Mouse (Mus musculus) midbrain, embryonic 11.5 days (tissue): ENCODE measurements at regions not wholly inside any gene's neighbourhood (a gene's known extent, or its start where the extent isn't known, plus 50 kb on each side); places are given as distances from the start of the nearest gene placed in this dataset.
A peak's percentile ranks its signal among the peaks of the same experiment; 100 is the strongest.

Experiments
- ATAC-seq: fragments of 200-750 bp; cut with Nextera tagmentation; 2 replicates; pipeline ENCODE4 v1.8.0; 2017; ENCODE audit warnings: moderate TSS enrichment, moderate library complexity; ENCODE audit not compliant: low FRiP score
- DNase-seq: peaks from one replicate; pipeline ENCODE4 v3.0.0; 2015; ENCODE audit warnings: low spot score; ENCODE audit errors: missing footprints
- H3K27ac ChIP-seq: fragments of 300-500 bp; sonication (generic); 2 replicates; pipeline ENCODE4 v1.5.1; 2014; ENCODE audit warnings: low read depth, low read length
- H3K27me3 ChIP-seq: fragments of 300-500 bp; sonication (generic); 2 replicates; pipeline ENCODE4 v1.6.1; 2014; ENCODE audit warnings: mild to moderate bottlenecking, low read length, moderate library complexity, mixed read lengths; ENCODE audit not compliant: control insufficient read depth, insufficient read depth
- H3K36me3 ChIP-seq: fragments of 300-500 bp; sonication (generic); 2 replicates; pipeline ENCODE4 v1.6.1; 2014; ENCODE audit warnings: mild to moderate bottlenecking, low read length, moderate library complexity, mixed read lengths; ENCODE audit not compliant: control insufficient read depth, insufficient read depth
- H3K4me1 ChIP-seq: fragments of 300-500 bp; sonication (generic); 2 replicates; pipeline ENCODE4 v1.6.1; 2014; ENCODE audit warnings: low read length; ENCODE audit not compliant: control insufficient read depth, insufficient read depth
- H3K4me2 ChIP-seq: fragments of 300-500 bp; sonication (generic); 2 replicates; pipeline ENCODE4 v1.6.1; 2014; ENCODE audit warnings: mild to moderate bottlenecking, moderate library complexity
- H3K4me3 ChIP-seq: fragments of 300-500 bp; sonication (generic); 2 replicates; pipeline ENCODE4 v1.5.1; 2014; ENCODE audit warnings: low read depth, low read length
- H3K9ac ChIP-seq: fragments of 300-500 bp; sonication (generic); 2 replicates; pipeline ENCODE4 v1.6.1; 2014; ENCODE audit warnings: low read length
- H3K9me3 ChIP-seq: fragments of 300-500 bp; sonication (generic); 2 replicates; pipeline ENCODE4 v1.6.1; 2016; ENCODE audit warnings: low read length; ENCODE audit not compliant: control insufficient read depth
- WGBS: fragments of 180-500 bp; shearing (Covaris S2); extraction: QIAGEN DNeasy Blood & Tissue Kit; methylation state at CpG from one replicate; pipeline ENCODE4 v1.1.7; 2014; 5-methylcytosine and 5-hydroxymethylcytosine counted together

DNA sequence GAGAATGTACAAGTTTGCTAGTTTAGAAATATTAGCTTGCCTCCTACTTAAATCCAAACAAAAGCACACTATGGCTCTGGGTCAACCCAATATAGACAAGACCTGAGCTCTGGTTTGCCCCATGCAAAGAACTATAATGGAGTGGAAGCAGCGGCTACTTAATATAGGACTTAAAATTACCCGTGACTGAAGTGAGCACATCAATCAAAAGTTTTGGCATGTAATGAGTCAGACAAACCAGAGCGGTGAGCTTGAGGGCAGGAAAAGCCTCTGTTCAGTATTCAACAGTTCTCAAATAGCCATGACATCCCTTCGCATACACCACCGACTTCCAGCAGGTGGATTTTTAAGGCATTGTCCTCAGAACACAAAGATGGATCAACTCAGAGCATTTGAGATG lies 842.4 kb upstream of the Epha7 start:
- no peaks in the 10 kb centered on the region for H3K36me3 ChIP-seq
- no peak overlapping the region for H3K9ac ChIP-seq
- H3K27me3 ChIP-seq = peaks cover 8% of the 10 kb centered on the region
- H3K4me3 ChIP-seq = no peak overlapping the region
- ATAC-seq (peak; percentile 82), DNase-seq (no peak)
- no peak overlapping the region for H3K4me2 ChIP-seq
- WGBS = 17% methylated on average over 5 of the region's 5 CpGs
- no peaks in the 10 kb centered on the region for H3K9me3 ChIP-seq
- H3K4me1 ChIP-seq = peaks cover 5% of the 10 kb centered on the region; the same call in 1 of the 2 replicates
- no peak overlapping the region for H3K27ac ChIP-seq

DNA sequence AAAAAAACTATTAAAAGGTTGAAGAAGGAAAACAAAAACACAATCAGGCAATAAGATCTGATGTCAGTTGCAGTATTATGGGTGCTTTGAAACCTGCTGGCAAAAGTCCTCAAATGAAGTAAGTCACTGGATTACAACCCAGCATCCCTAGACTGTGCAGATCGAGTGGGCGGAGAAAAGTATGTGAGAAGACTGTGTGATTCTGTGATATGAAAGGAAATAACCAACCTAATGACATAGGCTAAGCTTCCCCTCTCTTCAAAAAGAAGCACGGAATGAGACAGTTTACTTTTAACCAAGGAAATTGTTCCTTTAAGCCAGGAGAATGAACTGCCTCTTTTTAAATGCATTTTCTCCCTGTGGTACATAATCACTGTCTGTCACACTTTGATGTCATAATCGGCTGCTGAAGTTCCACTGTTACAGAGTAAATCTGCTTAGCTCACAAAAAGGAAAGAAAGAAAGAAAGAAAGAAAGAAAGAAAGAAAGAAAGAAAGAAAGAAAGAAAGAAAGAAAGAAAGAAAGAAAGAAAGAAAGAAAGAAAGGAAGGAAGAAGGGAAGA lies 833.6 kb upstream of the Epha7 start:
- ATAC-seq (peak; percentile 70), DNase-seq (no peak)
- Histone ChIP-seq H3K4me1 (no peaks in the 10 kb centered on the region), H3K4me3 (no peak overlapping the region), H3K36me3 (no peaks in the 10 kb centered on the region), H3K27ac (no peak overlapping the region), H3K4me2 (no peak overlapping the region), H3K27me3 (peaks cover 21% of the 10 kb centered on the region; the same call in 1 of the 2 replicates), H3K9ac (no peak overlapping the region), H3K9me3 (no peaks in the 10 kb centered on the region)
- WGBS = 26% methylated on average over 4 of the region's 4 CpGs

DNA sequence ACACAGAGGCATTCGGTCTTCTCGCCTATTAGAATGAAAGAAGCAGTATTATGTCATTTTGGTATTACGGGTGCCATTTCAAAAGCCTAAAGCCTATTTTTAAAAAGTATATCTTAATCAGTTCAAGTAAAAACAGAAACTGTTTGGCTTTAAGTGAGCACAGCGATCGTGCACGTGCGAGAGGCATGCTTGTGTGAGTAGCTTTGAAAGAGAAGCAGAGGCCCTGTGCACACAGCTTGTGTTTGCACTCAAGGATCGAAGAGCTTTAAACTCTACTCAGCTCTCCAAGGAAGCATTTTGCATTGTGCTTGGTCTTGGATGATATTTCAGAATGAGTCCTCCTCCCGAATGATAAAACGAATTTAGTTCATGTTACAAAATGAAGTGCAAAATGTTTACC lies 833.1 kb upstream of the Epha7 start:
- no peak overlapping the region for H3K9ac ChIP-seq
- H3K27me3 ChIP-seq = peaks cover 25% of the 10 kb centered on the region
- no peaks in the 10 kb centered on the region for H3K4me1 ChIP-seq
- DNase-seq (no peak), ATAC-seq (peak; percentile 78)
- WGBS = 23% methylated on average over 10 of the region's 10 CpGs
- no peaks in the 10 kb centered on the region for H3K9me3 ChIP-seq
- no peak overlapping the region for H3K4me3 ChIP-seq
- H3K27ac ChIP-seq = no peak overlapping the region
- no peak overlapping the region for H3K4me2 ChIP-seq
- H3K36me3 ChIP-seq = no peaks in the 10 kb centered on the region

- Histone ChIP-seq H3K36me3 (no peaks in the 10 kb centered on the region), H3K27me3 (peaks cover 30% of the 10 kb centered on the region), H3K9ac (no peak overlapping the region), H3K4me3 (no peak overlapping the region), H3K9me3 (no peaks in the 10 kb centered on the region), H3K4me2 (no peak overlapping the region), H3K27ac (no peak overlapping the region), H3K4me1 (no peaks in the 10 kb centered on the region)
- 71% methylated on average over 3 of the region's 3 CpGs for WGBS
- DNase-seq = no peak
- ATAC-seq = no peak
These were observed 831.6 kb upstream of the Epha7 start for GRCm38 (mm10) chr4:27981309-27981708.

DNA sequence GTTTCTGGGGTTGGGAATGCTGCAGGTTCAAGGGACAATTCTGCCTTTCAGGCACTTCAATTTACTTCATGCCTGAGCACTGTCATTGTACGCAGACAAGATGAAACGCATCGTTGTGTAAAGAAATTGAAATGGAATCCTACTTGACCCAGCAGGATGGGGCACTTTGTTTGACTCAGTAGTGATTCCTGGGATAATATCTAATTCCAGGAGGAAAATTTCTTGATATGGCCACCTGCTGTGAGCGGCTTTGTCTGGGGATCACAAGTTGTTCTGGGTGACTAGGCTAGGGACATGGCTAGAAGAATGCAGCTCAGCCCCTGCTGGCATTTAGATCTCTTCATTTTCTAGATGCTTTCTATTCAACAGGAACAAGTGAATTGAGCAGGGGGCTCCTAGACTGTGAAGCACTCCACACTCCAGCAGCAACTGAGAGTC lies 824.9 kb upstream of the Epha7 start:
- Histone ChIP-seq H3K9ac (no peak overlapping the region), H3K36me3 (no peaks in the 10 kb centered on the region), H3K4me2 (no peak overlapping the region), H3K4me1 (peaks cover 5% of the 10 kb centered on the region; the same call in 1 of the 2 replicates), H3K27me3 (peaks cover 17% of the 10 kb centered on the region), H3K9me3 (no peaks in the 10 kb centered on the region), H3K4me3 (no peak overlapping the region), H3K27ac (no peak overlapping the region)
- WGBS = 15% methylated on average over 4 of the region's 4 CpGs
- DNase-seq (peak; percentile 92), ATAC-seq (peak; percentile 96)

- WGBS = 80% methylated on average over 2 of the region's 2 CpGs
- no peak for ATAC-seq
These were observed 818.5 kb upstream of the Epha7 start for GRCm38 (mm10) chr4:27994411-27994810.

DNA sequence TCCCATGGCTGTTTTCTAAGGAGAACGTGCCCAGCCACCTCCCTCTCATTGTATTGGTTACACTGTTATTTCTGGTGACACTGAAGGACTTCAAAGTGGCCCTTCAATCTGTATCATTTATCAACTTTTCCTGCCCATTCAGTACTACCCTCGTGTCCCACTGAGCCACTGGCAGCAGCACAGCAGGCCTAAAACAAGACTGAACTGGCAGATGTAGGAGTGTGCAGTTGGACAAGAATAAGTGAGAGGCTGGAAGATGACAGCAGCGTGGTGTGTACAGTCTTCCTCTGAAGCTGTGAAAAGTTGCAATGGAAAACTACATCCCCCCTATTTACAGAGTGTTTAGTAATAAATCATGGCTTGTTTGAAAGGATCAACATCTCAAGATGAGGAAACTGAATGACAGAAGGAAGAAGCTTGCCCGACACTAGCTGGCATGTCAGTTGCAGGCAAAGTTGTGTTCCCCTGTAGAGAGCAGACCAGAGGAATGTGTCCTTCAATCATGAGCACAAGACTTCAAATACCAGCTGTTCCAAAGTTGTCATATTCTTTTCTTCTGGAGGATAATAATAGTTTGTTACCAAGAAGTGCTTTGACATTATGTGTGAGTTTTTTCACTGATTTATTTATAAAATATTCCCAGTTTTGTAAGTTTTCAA lies 811.0 kb upstream of the Epha7 start:
- WGBS = 55% methylated on average over 4 of the region's 4 CpGs
- no peak for DNase-seq

More at GRCm38 (mm10) chr4:27994411-27994810, 818.5 kb upstream of the Epha7 start:
- no peak overlapping the region for H3K27ac ChIP-seq
- H3K4me2 ChIP-seq = no peak overlapping the region
- no peaks in the 10 kb centered on the region for H3K9me3 ChIP-seq
- no peaks in the 10 kb centered on the region; the same call in 1 of the 2 replicates for H3K27me3 ChIP-seq
- H3K9ac ChIP-seq = no peak overlapping the region
- H3K4me1 ChIP-seq = no peaks in the 10 kb centered on the region
- no peak for DNase-seq
- H3K4me3 ChIP-seq = no peak overlapping the region
- no peaks in the 10 kb centered on the region for H3K36me3 ChIP-seq

More for the DNA sequence above, 811.0 kb upstream of the Epha7 start:
- Histone ChIP-seq H3K4me2 (no peak overlapping the region), H3K4me1 (no peaks in the 10 kb centered on the region; the same call in 1 of the 2 replicates), H3K27ac (no peak overlapping the region), H3K9ac (no peak overlapping the region), H3K9me3 (no peaks in the 10 kb centered on the region), H3K27me3 (no peaks in the 10 kb centered on the region), H3K4me3 (no peak overlapping the region), H3K36me3 (no peaks in the 10 kb centered on the region)
- ATAC-seq = peak; percentile 42; the same call in 1 of the 2 replicates
